In the genomic region with DNA sequence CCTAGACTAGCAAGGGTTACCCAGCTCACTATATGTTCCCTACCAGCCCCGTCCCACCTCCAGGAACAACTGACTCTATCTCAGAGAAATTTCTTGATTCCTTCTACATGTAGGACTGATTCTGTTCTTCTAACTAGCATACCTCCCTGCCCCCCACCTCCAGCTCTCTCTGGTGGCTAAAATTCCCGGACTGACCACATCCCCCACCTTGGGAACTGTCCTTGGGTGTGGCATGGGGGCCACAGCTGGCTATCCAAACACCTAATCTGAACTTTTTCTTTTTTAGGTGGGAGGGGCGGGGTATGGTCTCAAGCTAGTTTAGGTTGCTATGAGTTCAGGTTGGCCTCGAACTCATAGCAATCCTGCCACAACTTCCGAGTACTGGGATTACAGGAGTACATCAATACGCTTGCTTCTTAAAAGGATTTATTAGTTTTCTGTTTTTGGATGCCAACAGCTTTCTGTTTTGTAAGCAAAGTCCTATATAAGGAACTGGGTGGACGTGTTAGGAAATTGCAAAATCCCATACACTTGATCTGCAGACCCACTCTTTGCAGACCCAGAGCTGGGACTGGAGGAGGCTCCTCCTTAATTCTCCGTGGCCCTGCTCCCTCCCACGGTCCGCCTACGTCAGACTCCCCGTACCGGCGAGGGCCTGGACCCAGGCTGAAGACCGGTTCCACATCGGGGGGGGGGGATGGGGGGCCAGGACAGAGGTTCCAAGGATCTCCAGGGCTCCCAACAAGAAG, we compare ENCODE assay signal across 8 mouse cellular contexts. TPM values are rescaled to one million over a fixed set of nuclear protein-coding genes. Genes with fewer than 3 reads are reported as not detected.
DNase-seq lines count a peak whose midpoint lies in the region; ATAC-seq lines count a peak whose summit lies in the region.

No protein-coding gene starts in this region.

- H3K27ac ChIP-seq in kidney, embryonic 14.5 days (ENCODE audit: low read depth, low read length): peak overlapping the region; percentile 73; the same call in 1 of the 2 replicates
- peak overlapping the region; percentile 49; the same call in 1 of the 2 replicates for H3K27ac ChIP-seq in forebrain, embryonic 13.5 days
- H3K27ac ChIP-seq in liver, embryonic 12.5 days: peak overlapping the region; percentile 73
- H3K27ac ChIP-seq in stomach, embryonic 15.5 days: peak overlapping the region; percentile 85

- 17% methylated on average over 16 of the region's 16 CpGs for WGBS in kidney, embryonic 14.5 days
- WGBS in forebrain, embryonic 13.5 days: 19% methylated on average over 16 of the region's 16 CpGs
- 13% methylated on average over 16 of the region's 16 CpGs for WGBS in liver, embryonic 12.5 days (ENCODE audit: insufficient replicate concordance)
- WGBS in stomach, embryonic 15.5 days: 13% methylated on average over 16 of the region's 16 CpGs

- peak overlapping the region; percentile 49 for H3K4me3 ChIP-seq in kidney, embryonic 14.5 days (ENCODE audit: low read length)
- H3K4me3 ChIP-seq in forebrain, embryonic 13.5 days: peak overlapping the region; percentile 76
- peak overlapping the region; percentile 85 for H3K4me3 ChIP-seq in liver, embryonic 12.5 days
- peak overlapping the region; percentile 91 for H3K4me3 ChIP-seq in stomach, embryonic 15.5 days (replicated peaks)

- peak overlapping the region; percentile 69 for H3K9ac ChIP-seq in kidney, embryonic 14.5 days (ENCODE audit: low read depth, low read length)
- peak overlapping the region; percentile 69 for H3K9ac ChIP-seq in forebrain, embryonic 13.5 days
- H3K9ac ChIP-seq in liver, embryonic 12.5 days: peak overlapping the region; percentile 79
- peak overlapping the region; percentile 4; the same call in 1 of the 2 replicates for H3K9ac ChIP-seq in stomach, embryonic 15.5 days

- DNase-seq in kidney, postnatal 10 days: no peak
- peak; percentile 18 for DNase-seq in R1 (ENCODE audit: low read depth, low spot score)
- no peak for DNase-seq in spleen, postnatal 36 days (ENCODE audit: low spot score in 2 of 2)

- no peaks in the 10 kb centered on the region for H3K27me3 ChIP-seq in kidney, embryonic 14.5 days (ENCODE audit: control insufficient read depth, insufficient read depth, low read length)
- no peaks in the 10 kb centered on the region for H3K27me3 ChIP-seq in forebrain, embryonic 13.5 days
- no peaks in the 10 kb centered on the region for H3K27me3 ChIP-seq in liver, embryonic 12.5 days (replicated peaks)
- no peaks in the 10 kb centered on the region for H3K27me3 ChIP-seq in stomach, embryonic 15.5 days (replicated peaks)

- H3K9me3 ChIP-seq in kidney, embryonic 14.5 days (ENCODE audit: control insufficient read depth, low read length): no peaks in the 10 kb centered on the region
- no peaks in the 10 kb centered on the region for H3K9me3 ChIP-seq in forebrain, embryonic 13.5 days (replicated peaks)
- no peaks in the 10 kb centered on the region for H3K9me3 ChIP-seq in liver, embryonic 12.5 days (replicated peaks)
- no peaks in the 10 kb centered on the region for H3K9me3 ChIP-seq in stomach, embryonic 15.5 days

- H3K36me3 ChIP-seq in kidney, embryonic 14.5 days (ENCODE audit: control insufficient read depth, insufficient read depth, low read length): no peaks in the 10 kb centered on the region
- H3K36me3 ChIP-seq in forebrain, embryonic 13.5 days (ENCODE audit: poor library complexity, severe bottlenecking): no peaks in the 10 kb centered on the region
- no peaks in the 10 kb centered on the region for H3K36me3 ChIP-seq in liver, embryonic 12.5 days
- no peaks in the 10 kb centered on the region for H3K36me3 ChIP-seq in stomach, embryonic 15.5 days

- H3K4me2 ChIP-seq in kidney, embryonic 14.5 days (replicated peaks; ENCODE audit: low read depth, low read length): peak overlapping the region; percentile 42
- peak overlapping the region; percentile 50 for H3K4me2 ChIP-seq in forebrain, embryonic 13.5 days
- peak overlapping the region; percentile 100 for H3K4me2 ChIP-seq in liver, embryonic 12.5 days
- H3K4me2 ChIP-seq in stomach, embryonic 15.5 days: peak overlapping the region; percentile 45

- ATAC-seq in kidney, embryonic 14.5 days (ENCODE audit: low FRiP score, low TSS enrichment): no peak
- peak; percentile 80; the same call in 1 of the 2 replicates for ATAC-seq in forebrain, embryonic 13.5 days
- peak; percentile 69 for ATAC-seq in liver, embryonic 12.5 days
- no peak for ATAC-seq in stomach, embryonic 15.5 days (ENCODE audit: insufficient read depth, low FRiP score, low read depth)
- ATAC-seq in inflammation-experienced regulatory T-cells, adult 6 months: no peak

- peaks cover 25% of the 10 kb centered on the region for H3K4me1 ChIP-seq in kidney, embryonic 14.5 days (ENCODE audit: control insufficient read depth, insufficient read depth, low read length)
- peaks cover 43% of the 10 kb centered on the region for H3K4me1 ChIP-seq in forebrain, embryonic 13.5 days
- peaks cover 37% of the 10 kb centered on the region for H3K4me1 ChIP-seq in liver, embryonic 12.5 days
- H3K4me1 ChIP-seq in stomach, embryonic 15.5 days: peaks cover 39% of the 10 kb centered on the region

RNA-seq across cellular contexts. Expression of a gene that starts 0.8 kb away (rescaled TPM):
- 19.6 and 26.1 TPM in 2 replicates for polyA plus RNA-seq in kidney, embryonic 14.5 days (2014; fragmentation: Nextera tagmentation; extraction: Ambion mirVana)
- polyA plus RNA-seq in forebrain, embryonic 13.5 days (2015; fragmentation: Nextera tagmentation; extraction: Ambion mirVana): 9.7 and 11.1 TPM in 2 replicates
- 10.1 and 11.0 TPM in 2 replicates for polyA plus RNA-seq in liver, embryonic 12.5 days (2016; fragmentation: Nextera tagmentation; extraction: Ambion mirVana)
- polyA plus RNA-seq in stomach, embryonic 15.5 days (2015; fragmentation: Nextera tagmentation; extraction: Ambion mirVana): 35.0 and 35.7 TPM in 2 replicates
- polyA plus RNA-seq in inflammation-experienced regulatory T-cells, adult 6 months (2017; shearing (Covaris generic)): 1 to 10 TPM; 2.5 to 9.3 (median 7.2) TPM

Comparison
In these comparisons a context has a peak if more than half of its experiments do, and no peak if none do; other contexts are left out.
1. ATAC-seq: peak in forebrain, embryonic 13.5 days (single experiment) and liver, embryonic 12.5 days (single experiment); none in kidney, embryonic 14.5 days (single experiment), stomach, embryonic 15.5 days (single experiment) and inflammation-experienced regulatory T-cells, adult 6 months (single experiment).
2. H3K4me2 ChIP-seq: peak in every context shown above with its lines; median percentile 100 in liver, embryonic 12.5 days; 50 in forebrain, embryonic 13.5 days; 45 in stomach, embryonic 15.5 days; 42 in kidney, embryonic 14.5 days.
3. H3K9ac ChIP-seq: peak in every context shown above with its lines; median percentile 79 in liver, embryonic 12.5 days; 69 in kidney, embryonic 14.5 days; 69 in forebrain, embryonic 13.5 days; 4 in stomach, embryonic 15.5 days.
4. Peak in every context shown above with its lines, with median percentiles within 50 percentile points of each other: H3K27ac ChIP-seq and H3K4me3 ChIP-seq.